Mouse (Mus musculus) lung, postnatal 25 days (tissue): Measurements from ENCODE around the gene Grb2.

ENCODE experiments used
- DNase-seq: peaks from one replicate; pipeline ENCODE4 v3.0.0; 2022; ENCODE audit warnings: low spot score

Gene Grb2

DNA sequence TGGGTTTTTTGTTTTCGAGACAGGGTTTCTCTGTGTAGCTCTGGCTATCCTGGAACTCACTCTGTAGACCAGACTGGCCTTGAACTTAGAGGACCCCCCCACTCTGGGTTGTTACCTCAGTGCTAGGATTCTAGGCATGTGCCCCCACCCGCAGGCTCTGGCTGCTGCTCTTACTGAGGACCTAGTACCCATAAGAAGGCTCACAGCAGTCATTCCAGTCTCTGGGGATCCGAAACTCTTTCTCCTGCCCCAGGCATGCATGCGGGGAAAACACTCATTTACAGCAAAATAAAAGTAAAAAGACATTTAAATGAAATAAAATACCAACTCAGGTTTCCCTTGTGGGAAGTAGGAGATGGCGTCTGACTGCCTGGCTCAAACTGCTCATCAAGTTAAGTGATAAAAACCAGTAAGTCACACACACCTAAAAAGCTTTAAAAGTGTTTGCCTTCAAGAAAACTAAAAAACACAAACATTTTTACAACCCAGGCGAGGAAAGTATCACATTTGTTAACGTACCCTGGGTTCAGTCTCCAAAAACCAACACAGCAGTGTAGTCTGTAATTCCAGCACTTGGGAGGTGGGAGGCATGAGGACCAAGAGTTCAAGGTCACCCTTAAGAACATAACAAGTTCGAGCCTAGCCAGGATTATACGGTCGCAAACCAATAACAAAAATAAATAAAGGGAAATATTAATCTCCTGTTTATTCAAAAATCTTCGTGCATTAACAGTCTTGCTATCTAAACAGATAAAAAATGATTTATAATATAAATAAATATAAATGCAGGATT is 81.4 kb downstream of the Grb2 start:
- DNase-seq = no peak

DNA sequence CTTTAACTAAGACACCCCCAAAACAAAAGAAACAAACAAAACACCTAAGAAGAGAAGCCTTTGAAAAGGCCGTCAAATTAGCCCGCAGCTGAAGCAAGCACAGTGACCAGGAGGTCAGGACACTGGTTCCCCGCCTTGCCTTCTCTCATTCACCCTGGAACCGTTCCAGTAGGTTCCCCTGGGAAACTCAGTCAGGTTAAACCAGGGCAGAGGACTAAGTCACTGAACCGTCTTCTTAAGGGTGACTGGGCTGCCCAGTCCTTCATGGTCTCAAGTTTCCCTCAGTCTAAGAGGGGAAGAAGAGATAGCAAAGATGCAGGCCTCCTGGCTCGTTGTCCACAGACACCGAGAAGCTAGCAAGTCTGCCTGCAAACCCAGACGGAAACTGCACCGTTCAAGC is 82.5 kb downstream of the Grb2 start:
- no peak for DNase-seq

DNA sequence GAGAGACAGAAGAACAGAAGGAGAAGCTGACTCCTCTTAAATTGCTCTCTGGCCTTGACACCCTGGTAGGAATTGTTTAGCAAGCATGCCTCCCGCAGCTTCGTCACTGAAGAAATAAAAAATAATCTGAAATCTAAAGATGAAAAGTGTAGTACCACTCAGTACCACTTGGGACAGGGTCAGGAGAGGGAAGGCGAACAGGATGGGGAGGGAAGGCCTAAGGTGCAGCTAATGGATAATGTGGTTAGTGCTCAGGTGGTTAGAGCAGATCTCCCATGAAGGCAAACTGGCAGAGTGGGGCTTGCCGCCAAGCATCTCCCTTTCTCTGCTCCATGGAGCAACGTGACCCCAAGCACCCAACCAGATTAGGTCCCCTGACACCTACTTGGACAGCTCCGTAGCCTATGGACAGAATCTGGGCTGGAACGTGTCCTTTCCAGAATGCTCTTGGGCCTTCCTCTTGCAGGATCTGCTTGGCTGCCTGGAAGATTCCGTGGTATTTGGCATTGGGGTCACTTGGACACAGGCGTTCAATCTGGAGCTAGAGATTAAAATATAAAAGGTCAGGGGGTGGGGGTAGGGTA is 84.8 kb downstream of the Grb2 start:
- DNase-seq = no peak

DNA sequence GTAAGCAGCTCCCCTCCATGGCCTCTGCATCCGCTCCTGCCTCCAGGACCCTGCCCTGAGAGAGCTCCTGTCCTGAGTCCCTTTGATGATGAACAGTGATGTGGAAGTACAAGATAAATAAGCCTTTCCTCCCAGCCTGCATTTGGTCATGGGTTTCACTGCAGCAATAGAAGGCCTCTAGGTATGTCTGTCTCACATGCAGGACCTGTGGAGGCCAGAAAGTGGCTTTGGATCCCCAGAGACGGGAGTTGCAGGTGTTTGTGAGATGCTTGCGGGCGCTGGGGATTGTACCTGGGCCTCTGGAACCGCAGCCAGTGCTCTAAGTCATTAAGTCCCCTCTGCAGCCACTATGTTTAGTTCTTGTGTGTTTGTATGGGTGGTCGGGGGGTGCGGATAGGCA is 88.4 kb downstream of the Grb2 start:
- no peak for DNase-seq

DNA sequence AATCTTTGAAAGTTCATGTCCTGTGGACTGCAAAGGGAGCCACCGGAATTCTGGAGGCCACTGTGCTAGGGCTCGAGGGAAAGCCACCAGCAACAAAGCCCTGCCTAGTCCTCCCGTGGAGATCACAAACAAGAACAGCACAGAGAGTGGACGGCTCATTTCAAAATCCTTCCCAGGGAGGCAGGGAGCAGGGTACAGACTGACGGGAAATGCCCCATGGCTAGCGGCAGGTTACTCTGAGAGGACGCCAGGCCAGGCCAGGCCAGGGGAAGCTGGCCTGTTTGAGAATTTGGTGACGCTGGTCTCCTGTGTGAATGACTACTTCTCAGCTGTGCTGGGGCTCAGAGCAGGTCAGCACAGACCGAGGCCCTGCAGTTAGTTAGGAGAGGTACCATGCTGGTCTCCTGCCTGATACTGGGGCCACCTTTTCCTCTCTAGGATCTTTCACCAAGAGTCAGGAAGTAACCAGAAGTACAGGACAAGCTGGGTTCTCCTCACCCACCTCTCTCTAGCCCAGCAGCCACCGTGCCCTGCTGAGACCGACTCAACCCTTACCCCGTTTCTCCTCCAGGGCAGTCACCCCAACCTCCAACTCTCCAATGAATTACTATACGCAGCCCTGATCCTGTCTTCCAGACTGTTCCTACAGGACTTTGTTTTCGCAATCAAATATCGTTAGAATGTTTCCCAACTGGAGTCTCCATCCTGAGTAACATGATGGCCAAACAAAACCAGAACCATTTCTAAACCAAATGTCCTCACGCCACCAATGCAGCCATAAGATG is 89.5 kb downstream of the Grb2 start:
- no peak for DNase-seq

DNA sequence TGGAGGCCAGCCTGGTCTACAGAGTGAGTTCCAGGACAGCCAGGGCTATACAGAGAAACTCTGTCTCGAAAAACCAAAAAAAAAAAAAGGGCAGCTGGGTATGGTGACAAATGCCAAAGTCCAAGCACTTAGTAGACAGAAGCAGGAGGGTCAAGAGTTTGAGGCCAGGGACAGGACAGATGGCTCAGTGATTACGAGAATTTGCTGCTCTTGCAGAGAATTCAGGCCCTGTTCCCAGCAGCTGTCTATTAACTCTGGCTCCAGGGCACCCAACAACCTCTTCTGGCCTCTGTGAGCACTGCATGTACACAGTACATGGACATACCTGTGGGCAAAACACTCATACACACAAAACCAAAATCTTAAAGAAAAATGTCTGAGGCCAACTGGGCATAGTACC is 90.4 kb downstream of the Grb2 start:
- no peak for DNase-seq

DNA sequence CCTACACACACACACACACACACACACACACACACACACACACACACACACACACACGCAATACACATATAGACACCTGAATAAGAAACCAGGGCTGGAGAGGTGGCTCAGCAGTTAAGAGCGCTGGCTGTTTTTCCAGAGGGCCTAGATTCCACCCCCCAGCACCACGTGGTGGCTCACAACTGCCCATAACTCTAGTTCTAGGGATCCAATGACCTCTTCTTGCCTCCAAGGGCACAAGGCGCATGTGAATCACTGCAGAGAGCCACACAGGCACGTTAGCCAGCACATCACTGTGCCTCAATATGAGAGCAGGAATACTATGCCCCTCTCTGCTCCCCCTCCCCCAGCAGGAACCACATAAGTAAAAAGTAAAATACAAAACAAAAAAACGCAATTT is 91.5 kb downstream of the Grb2 start:
- no peak for DNase-seq

DNA sequence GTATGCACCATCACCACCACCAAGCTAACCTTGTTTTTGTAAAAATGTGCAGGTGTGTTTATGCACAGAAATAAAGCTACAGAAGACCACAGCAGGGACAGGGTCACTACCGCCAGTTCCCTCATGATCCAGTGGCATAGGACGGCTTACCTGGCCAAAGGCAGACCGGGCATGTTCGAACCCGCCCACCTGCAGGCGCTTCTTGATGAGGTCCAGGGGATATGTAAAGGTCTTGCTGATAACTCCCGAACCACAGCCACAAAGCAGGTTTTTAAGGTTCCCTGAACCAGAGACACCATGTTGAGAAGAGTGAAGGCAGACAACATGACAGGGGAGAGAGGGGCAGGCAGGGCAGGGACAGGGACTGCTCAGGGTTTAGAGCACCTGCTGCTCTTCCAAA is 92.0 kb downstream of the Grb2 start:
- DNase-seq = no peak

DNA sequence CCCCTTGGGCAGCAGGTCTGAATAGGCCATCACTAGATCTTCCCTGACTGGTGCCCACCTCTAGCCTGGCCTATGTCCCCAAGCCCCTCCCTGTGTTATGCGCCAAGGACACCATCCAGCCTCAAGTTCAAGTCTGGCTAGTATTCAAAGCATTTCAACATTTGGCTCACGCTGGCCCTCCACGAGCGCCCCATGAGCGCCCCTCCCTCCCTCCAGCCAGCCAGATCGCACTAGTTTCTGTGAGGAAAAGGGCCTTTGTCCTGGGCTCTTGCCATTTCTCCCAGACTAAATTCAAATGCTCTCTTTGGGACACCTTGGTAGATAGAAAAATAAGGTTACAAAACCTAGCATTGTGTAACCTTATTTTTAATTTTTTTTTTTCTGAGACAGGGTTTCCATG is 92.5 kb downstream of the Grb2 start:
- no peak for DNase-seq

DNA sequence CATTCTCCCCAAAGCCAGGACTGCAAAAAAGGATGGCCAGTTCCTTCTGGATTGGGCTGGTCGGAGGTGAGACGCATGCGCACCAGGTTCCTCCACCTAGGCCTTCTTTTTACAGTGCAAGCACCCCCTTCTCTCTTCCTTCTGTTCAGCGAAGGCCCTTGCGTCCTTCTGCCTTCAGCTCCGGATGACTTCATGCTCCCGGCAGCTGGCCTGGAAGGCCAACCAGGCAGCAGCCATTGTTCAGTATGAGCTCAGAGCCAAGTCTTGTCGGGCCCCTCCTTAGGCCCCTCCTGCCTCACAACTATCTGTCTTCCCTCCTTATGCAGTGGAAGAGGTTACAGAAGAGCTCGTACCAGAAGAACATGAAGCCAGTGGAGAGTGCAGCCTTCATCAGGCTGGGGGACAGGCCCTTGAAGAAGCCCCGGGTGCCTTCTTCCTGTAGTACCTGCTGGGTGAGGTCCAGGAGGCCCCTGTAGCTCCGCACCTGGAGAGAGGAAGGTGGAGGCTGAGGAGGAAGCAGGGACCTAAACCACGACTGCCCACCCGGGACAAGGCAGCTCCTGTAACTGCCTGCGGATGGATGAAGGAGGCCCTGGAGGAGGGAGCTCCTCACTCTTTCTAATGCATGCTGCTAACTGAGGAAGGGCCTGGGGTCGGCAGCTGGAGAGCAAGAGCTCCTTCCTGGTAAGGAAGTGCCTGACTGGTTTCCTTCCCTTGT is 93.1 kb downstream of the Grb2 start:
- DNase-seq = no peak

DNA sequence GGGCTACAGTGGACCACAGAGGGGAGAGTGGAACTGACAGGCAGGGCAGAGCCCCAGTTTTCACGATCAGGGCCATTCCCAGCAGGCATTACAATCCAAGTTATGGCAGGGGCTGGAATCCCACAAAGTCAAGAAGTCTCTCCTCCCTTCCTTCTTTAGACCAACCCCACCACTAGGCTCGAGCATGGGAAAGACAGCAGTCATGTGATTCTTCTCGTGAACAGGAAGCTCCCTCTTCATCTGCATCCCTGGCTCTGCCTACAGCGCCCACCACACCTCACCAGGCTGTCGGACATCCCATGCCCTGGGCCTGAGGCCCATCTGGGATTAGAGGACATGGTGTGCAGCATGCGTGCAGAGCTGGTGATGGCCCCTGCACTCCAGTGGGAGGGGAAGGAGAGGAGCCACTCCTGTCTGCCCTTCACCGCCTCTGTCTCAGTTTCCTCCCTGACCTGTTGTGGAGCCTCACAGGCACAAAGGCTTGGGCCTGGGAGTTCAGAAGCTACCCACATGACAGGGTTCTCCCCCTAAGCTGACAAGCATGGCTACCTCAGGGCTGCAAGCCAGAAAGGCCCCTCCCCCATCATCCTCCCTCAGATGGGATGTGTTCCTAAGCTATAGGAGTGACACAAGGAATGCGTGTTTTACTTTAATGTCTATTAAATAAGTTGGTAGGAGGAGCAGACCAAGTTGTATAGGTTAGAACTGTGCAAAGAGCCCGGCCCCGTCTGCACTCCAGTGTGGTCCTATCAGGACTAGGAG is 93.9 kb downstream of the Grb2 start:
- no peak for DNase-seq

DNA sequence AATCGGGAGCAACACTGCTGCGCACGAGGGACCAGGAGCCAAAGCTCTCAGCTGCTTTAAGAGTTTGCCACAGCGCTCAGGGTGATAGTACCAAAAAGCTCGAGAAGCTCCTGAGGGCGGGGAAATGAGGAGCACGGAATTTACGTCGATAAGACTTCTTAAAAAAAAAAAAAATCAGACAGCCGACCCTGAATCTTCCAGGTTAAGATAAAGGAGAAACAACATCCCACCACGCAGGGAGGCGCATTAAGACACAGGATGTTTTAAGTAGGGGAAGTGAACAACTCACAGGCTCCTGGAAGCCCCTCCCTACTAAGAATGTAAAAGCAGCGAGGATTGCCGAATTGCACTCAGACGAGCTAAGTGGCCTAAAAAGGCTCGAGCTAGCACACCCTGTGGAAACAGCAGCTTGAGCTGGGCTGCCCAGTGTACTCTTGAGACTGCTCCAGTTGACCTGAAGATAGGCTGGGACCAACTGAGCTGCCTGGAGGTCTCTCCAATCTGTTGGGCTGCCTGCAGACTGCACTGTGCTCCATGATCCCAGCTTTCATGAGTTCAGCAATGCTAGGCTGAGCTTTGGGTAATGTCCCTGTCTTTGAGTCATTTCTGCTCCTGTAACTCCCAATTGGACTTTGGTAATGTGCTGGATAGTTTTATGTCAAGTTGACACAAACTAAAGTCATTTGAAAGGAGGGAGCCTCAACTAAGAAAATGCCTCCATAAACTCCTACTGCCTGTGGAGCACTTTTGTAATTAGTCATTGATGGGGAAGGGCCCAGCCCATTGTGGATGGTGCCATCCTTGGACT is 95.1 kb downstream of the Grb2 start:
- DNase-seq = peak; percentile 55

DNA sequence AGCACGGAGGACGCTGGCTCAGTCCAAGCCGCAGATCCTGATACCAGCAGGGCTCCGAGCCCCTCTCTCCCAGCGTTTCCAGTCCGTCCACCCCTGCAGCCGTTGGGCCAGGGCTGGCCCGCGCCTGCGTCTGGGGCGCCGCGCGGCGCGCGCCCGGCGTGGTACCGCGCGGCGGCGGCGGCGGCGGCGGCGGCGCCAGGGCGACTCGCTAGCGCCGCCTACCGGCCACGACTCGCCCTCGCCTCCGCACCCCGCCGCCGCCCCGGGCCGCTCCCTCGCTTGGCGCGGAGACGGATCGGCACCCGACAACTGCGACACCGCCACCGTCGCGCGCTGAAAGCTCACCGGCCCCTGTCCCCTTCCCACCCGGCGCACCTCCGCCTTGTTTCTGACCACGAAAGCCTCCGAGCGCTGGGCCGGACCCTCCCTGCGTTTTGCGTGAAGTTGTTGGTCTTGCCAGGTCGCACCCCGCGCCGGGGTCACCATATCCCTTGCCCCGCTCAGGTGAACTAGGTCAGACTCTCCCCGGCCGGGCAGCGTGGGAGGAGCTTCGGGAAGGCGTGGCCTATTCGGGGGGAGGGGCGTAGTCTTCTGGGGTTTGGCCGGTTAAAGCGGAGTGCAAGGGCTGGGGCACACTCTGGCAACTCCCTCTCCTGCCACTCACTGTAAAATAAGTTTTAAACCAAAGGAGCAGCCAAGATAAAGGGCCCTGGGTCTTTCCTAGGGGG is 95.8 kb downstream of the Grb2 start, which contains the start of gene Mif4gd:
Gene Mif4gd, minus strand, starts transcription at position 560 of the 728 bp plus-strand sequence.
- DNase-seq = peak; percentile 95

DNA sequence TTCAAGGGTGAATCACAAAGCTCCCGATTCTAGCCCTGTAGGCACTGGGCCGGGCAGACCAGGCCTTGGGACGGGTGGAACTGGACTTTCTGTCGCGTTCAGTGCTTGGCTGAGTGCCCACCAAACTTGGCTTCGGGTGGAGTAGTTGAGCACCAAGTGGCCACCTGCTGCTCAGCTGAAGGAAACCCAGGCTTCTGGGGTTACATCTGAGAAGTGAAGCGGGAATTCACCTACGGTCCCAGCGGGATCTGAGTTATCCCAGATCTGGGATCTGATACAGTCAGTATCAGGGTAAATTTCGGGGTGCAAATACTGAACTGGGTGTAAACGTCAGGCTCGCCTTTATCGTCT is 96.4 kb downstream of the Grb2 start:
- DNase-seq = peak; percentile 86

DNA sequence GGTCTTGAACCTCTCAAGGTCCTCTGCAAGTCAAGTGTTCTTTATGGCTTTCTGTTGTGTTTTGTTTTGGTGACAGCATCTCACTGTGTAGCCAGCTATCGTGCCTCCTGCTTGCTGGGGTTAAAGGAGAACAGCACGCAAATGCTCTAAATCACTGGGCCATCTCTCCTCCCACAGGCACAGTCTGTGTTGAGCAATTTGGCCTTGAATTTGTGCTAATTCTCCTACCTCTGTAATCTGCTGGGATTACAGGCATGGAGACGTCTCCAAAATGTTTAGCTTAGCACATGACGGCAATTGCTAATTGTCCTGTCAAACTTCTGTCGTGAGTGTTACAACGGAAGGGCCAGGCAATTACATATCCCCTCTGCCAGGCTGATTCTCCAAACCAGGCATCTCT is 97.2 kb downstream of the Grb2 start:
- no peak for DNase-seq

DNA sequence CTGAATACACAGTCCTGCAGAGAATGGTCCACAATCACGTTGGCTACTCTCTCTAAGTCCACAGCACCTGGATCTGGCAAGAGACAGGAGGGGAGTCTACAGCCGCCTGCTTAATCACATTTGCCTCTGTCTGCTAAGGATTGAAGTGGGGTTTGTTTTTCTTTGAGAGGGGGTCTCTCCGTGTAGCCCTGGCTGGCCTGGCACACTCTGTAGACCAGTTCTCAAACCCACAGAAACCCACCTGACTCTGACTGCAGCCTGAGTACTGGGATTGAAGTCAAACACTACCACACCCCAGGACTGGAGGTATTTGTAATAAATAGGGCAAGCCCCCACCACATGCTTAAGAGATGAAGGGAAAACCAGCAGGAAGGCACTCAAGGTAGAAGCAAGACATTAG is 98.8 kb downstream of the Grb2 start:
- DNase-seq = no peak

DNA sequence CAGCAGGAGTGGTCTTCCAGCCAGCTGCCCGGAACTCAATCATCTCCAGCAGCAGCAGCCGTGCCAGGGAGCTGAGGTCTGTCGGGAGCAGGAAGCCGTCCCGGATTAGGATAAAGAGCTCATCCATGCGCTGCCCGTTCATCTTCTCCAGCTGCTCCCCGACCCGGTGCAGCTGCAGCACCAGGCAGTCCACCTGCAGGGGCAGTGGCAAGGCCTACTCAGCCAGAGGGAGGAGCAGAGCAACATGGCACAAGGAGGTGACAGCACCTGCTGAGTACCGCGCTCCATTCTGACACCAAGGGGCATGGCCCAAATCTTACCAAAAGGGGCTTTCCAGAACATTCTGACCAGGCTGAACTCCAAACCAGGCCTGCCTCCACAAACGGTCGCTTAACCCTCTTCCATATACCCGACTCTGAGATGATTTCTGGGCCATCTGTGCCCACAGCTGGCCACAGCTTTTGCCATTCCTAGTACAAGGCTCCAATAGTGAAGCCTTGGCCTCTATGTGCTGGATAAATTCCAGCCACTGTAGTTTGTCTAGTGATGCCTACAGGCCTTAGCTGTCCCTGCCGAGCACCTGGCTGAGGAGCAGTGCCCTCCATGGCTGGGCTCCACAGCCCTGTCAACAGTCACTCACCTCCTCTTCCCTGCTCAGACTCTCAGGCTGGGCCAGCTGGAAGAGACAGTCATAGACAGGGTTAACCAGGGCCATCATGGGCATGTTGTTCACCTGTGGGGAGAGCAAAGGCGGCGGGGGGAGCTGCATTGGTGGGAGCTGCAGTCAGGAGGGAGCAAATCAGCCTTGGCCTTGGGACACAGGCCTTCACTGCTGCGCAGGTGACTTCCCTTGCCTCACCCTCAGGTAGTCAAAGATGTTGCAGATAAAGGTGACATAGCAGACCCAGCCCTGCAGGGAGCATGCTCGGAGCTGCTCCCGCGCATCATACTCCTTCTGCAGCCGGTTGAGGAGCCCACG is 99.7 kb downstream of the Grb2 start:
- DNase-seq = no peak

DNA sequence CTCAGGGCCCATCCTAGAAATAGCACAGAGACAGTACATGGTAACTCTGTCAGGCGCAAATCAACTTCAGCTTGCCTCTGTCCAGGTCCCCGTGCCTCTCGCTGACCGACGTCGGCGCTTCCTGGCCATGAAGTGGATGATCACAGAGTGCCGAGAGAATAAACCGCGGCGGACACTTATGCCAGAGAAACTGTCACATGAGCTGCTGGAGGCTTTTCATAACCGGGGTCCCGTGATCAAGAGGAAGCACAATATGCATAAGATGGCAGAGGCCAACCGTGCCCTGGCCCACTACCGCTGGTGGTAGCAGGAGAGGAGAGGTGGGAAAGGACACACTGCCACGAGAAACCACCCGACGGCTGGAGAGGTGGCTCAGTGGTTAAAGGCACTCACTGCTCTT is 101.7 kb downstream of the Grb2 start:
- no peak for DNase-seq

DNA sequence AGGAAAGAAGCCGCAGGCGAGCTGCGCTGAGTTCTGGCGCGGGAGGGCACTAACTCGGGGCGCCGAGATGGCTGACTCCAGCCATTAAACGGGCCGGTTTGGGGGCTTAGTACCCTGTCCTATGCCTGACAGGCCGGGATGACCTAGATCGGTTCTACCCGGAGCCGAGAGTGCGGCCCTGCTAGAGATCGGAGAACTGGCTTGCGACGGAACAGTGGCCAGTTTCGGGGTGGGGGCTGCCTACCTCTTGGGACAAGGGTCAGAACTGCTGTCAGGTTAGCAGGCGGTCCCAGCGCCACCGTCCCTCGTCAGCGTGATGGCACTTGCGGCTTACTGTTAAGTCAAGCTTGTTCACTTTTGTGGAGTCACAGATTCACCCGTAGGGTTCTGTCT is 104.1 kb downstream of the Grb2 start:
- DNase-seq = no peak
